Mouse (Mus musculus) spleen, postnatal 0 days (tissue): ENCODE results near the gene F5. TPM values are rescaled to one million over a fixed set of nuclear protein-coding genes. Genes with fewer than 3 reads are reported as not detected.

Experiments
- polyA plus RNA-seq: library from polyadenylated mRNA; unstranded; fragments of >200 nt; fragmentation: Nextera tagmentation; extraction: Ambion mirVana; gene quantifications from 2 replicates; pipeline ENCODE4 v1.2.1, GENCODE M21; 2015

The F5 gene
- polyA plus RNA-seq, result 2.0 and 2.2 TPM in 2 replicates

GRCm38 (mm10) chr1:164151387-164152088 is at the start of gene F5:
TSS of gene F5 (plus strand) at chr1:164151838.

GRCm38 (mm10) chr1:164114947-164115493 is 36.6 kb upstream of the F5 start, which contains the start of gene Selp:
TSS of gene Selp (plus strand) at chr1:164115264.

GRCm38 (mm10) chr1:164248465-164249331 is 97.1 kb downstream of the F5 start, which contains the start of gene Slc19a2:
TSS of gene Slc19a2 (plus strand) at chr1:164249046.

Other genes with a start within 250 kb of the F5 start
- gene Scyl3, start 222.7 kb upstream of the F5 start, polyA plus RNA-seq, result 13.6 and 14.5 TPM in 2 replicates
- gene BC055324, start 157.0 kb upstream of the F5 start, polyA plus RNA-seq, result 9.8 and 10.2 TPM in 2 replicates
- gene Mettl18, start 156.9 kb upstream of the F5 start, polyA plus RNA-seq, result 6.2 and 6.9 TPM in 2 replicates
- gene Sele, start 103.6 kb upstream of the F5 start, polyA plus RNA-seq, result 0.04 and 0.08 TPM in 2 replicates
- 26.5 and 35.1 TPM in 2 replicates for gene Sell, start 89.9 kb upstream of the F5 start, polyA plus RNA-seq
- 1.2 and 1.4 TPM in 2 replicates for gene Selp, start 36.6 kb upstream of the F5 start, polyA plus RNA-seq
- gene Slc19a2, start 97.2 kb downstream of the F5 start, polyA plus RNA-seq, result 4.8 and 5.2 TPM in 2 replicates
- gene Ccdc181, start 123.7 kb downstream of the F5 start, polyA plus RNA-seq, result 4.5 and 5.7 TPM in 2 replicates
- 14.8 and 15.8 TPM in 2 replicates for gene Nme7, start 152.3 kb downstream of the F5 start, polyA plus RNA-seq
- gene Blzf1, start 155.7 kb downstream of the F5 start, polyA plus RNA-seq, result 10.9 and 12.9 TPM in 2 replicates